Mouse (Mus musculus) liver, embryonic 16.5 days (tissue): ENCODE results near the gene Fgr. TPM values are rescaled to one million over a fixed set of nuclear protein-coding genes. Genes with fewer than 3 reads are reported as not detected.

Experiments used
- ATAC-seq: fragments of 200-750 bp; cut with Nextera tagmentation; 2 replicates; pipeline ENCODE4 v1.8.0; 2017; ENCODE audit warnings: low read depth, mild to moderate bottlenecking, moderate number of reproducible peaks, moderate library complexity
- H3K27ac ChIP-seq: fragments of 300-500 bp; sonication (generic); 2 replicates; pipeline ENCODE4 v1.5.1; 2014; ENCODE audit warnings: mild to moderate bottlenecking, low read length
- H3K27me3 ChIP-seq: fragments of 300-500 bp; sonication (generic); 2 replicates; pipeline ENCODE4 v1.6.1; 2014; ENCODE audit warnings: low read depth, low read length, mixed read lengths; ENCODE audit not compliant: control insufficient read depth, insufficient read depth
- H3K36me3 ChIP-seq: fragments of 300-500 bp; sonication (generic); 2 replicates; pipeline ENCODE4 v1.6.1; 2014; ENCODE audit warnings: mild to moderate bottlenecking; ENCODE audit not compliant: control insufficient read depth, insufficient read depth
- H3K4me1 ChIP-seq: fragments of 300-500 bp; sonication (generic); 2 replicates; pipeline ENCODE4 v1.6.1; 2014; ENCODE audit warnings: low read depth, low read length, mixed read lengths; ENCODE audit not compliant: control insufficient read depth
- H3K4me2 ChIP-seq: fragments of 300-500 bp; sonication (generic); 2 replicates; pipeline ENCODE4 v1.6.1; 2014; ENCODE audit warnings: low read depth, low read length, mixed read lengths
- H3K4me3 ChIP-seq: fragments of 300-500 bp; sonication (generic); 2 replicates; pipeline ENCODE4 v1.5.1; 2014; ENCODE audit warnings: low read depth, mild to moderate bottlenecking, low read length
- H3K9ac ChIP-seq: fragments of 300-500 bp; sonication (generic); 2 replicates; pipeline ENCODE4 v1.6.1; 2014; ENCODE audit warnings: low read depth, low read length
- H3K9me3 ChIP-seq: fragments of 300-500 bp; sonication (generic); replicated peaks from 2 replicates; pipeline ENCODE4 v1.6.1; 2016; ENCODE audit warnings: low read length; ENCODE audit not compliant: control insufficient read depth
- WGBS: fragments of 180-500 bp; shearing (Covaris S2); extraction: QIAGEN DNeasy Blood & Tissue Kit; methylation state at CpG from one replicate; pipeline ENCODE4 v1.1.7; 2014; ENCODE audit not compliant: insufficient replicate concordance; 5-methylcytosine and 5-hydroxymethylcytosine counted together
- polyA plus RNA-seq: library from polyadenylated mRNA; unstranded; fragments of >200 nt; fragmentation: Nextera tagmentation; extraction: Ambion mirVana; gene quantifications from 2 replicates; pipeline ENCODE4 v1.2.1, GENCODE M21; 2015

The Fgr gene
- polyA plus RNA-seq, 1 experiment from 2014 or later: 3.2 TPM

GRCm38 (mm10) chr4:133011028-133011820, 37.3 kb downstream of the Fgr start, which contains the start of gene Ahdc1:
Gene Ahdc1 (plus strand): TSS chr4:133011260.
- H3K36me3 ChIP-seq: no peaks in the 10 kb centered on the region
- peaks cover 51% of the 10 kb centered on the region for H3K4me1 ChIP-seq
- peak; percentile 77 for ATAC-seq
- peak within 1 kb of the TSS; percentile 85 for H3K4me2 ChIP-seq
- peak within 1 kb of the TSS; percentile 76 for H3K4me3 ChIP-seq
- WGBS: under 1% methylated on average over 66 of the region's 66 CpGs
- no peaks in the 10 kb centered on the region for H3K9me3 ChIP-seq
- H3K27me3 ChIP-seq: peaks cover 44% of the 10 kb centered on the region
- H3K9ac ChIP-seq: peak within 1 kb of the TSS; percentile 74
- peak within 1 kb of the TSS; percentile 72 for H3K27ac ChIP-seq

GRCm38 (mm10) chr4:133011821-133012775, 38.2 kb downstream of the Fgr start:
- Histone ChIP-seq H3K4me2 (peak overlapping the region; percentile 85), H3K4me3 (peak overlapping the region; percentile 76), H3K27ac (peak overlapping the region; percentile 72), H3K27me3 (peaks cover 44% of the 10 kb centered on the region), H3K36me3 (no peaks in the 10 kb centered on the region), H3K9me3 (no peaks in the 10 kb centered on the region), H3K9ac (peak overlapping the region; percentile 74), H3K4me1 (peaks cover 51% of the 10 kb centered on the region)
- WGBS: under 1% methylated on average over 74 of the region's 84 CpGs
- no peak for ATAC-seq

DNA sequence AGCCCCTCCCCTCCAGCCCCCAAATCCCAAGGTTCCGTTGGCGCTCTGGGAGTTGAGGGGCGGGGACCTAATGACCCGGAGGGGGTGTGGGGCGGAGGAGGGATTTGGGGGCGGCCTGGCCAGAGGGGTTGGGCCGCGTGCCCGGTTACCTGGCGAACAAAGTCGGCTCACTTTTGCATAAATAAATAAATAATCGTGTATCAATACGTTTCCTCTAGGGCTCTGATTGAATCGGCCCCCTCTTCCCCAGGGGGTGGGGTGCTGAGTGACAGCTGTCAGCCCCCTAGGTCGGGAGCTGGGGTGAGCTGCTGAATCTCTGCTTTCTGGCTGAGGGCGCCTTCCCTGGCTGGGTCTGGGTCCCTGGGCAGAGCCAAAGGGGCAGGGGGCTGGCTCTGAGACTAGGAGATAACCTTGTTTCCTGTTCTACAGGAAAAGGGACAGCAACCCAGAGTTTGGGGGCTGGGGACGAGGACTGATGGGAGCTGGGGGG, 38.9 kb downstream of the Fgr start:
- peak overlapping the region; percentile 39; the same call in 1 of the 2 replicates for H3K27ac ChIP-seq
- H3K36me3 ChIP-seq: no peaks in the 10 kb centered on the region
- H3K9me3 ChIP-seq: no peaks in the 10 kb centered on the region
- WGBS: 2% methylated on average over 15 of the region's 17 CpGs
- peak overlapping the region; percentile 76 for H3K4me3 ChIP-seq
- peaks cover 45% of the 10 kb centered on the region for H3K4me1 ChIP-seq
- H3K27me3 ChIP-seq: peaks cover 44% of the 10 kb centered on the region
- H3K4me2 ChIP-seq: peak overlapping the region; percentile 85
- peak overlapping the region; percentile 74 for H3K9ac ChIP-seq
- ATAC-seq: no peak

- Histone ChIP-seq H3K9ac (peak overlapping the region; percentile 74), H3K4me3 (peak overlapping the region; percentile 76), H3K4me1 (peaks cover 39% of the 10 kb centered on the region), H3K36me3 (no peaks in the 10 kb centered on the region), H3K27ac (peak overlapping the region; percentile 27; the same call in 1 of the 2 replicates), H3K9me3 (no peaks in the 10 kb centered on the region), H3K27me3 (peaks cover 44% of the 10 kb centered on the region), H3K4me2 (peak overlapping the region; percentile 85)
- 5% methylated on average over 17 of the region's 18 CpGs for WGBS
- peak; percentile 3; the same call in 1 of the 2 replicates for ATAC-seq
These were observed 39.5 kb downstream of the Fgr start for GRCm38 (mm10) chr4:133013266-133013891.

- ATAC-seq: no peak
- Histone ChIP-seq H3K36me3 (no peaks in the 10 kb centered on the region), H3K27ac (no peak overlapping the region), H3K4me2 (no peak overlapping the region), H3K9ac (no peak overlapping the region), H3K9me3 (no peaks in the 10 kb centered on the region), H3K27me3 (peaks cover 44% of the 10 kb centered on the region), H3K4me3 (no peak overlapping the region), H3K4me1 (peaks cover 38% of the 10 kb centered on the region)
- WGBS: 33% methylated on average over 5 of the region's 5 CpGs
These were observed 40.2 kb downstream of the Fgr start for GRCm38 (mm10) chr4:133014088-133014487.

DNA sequence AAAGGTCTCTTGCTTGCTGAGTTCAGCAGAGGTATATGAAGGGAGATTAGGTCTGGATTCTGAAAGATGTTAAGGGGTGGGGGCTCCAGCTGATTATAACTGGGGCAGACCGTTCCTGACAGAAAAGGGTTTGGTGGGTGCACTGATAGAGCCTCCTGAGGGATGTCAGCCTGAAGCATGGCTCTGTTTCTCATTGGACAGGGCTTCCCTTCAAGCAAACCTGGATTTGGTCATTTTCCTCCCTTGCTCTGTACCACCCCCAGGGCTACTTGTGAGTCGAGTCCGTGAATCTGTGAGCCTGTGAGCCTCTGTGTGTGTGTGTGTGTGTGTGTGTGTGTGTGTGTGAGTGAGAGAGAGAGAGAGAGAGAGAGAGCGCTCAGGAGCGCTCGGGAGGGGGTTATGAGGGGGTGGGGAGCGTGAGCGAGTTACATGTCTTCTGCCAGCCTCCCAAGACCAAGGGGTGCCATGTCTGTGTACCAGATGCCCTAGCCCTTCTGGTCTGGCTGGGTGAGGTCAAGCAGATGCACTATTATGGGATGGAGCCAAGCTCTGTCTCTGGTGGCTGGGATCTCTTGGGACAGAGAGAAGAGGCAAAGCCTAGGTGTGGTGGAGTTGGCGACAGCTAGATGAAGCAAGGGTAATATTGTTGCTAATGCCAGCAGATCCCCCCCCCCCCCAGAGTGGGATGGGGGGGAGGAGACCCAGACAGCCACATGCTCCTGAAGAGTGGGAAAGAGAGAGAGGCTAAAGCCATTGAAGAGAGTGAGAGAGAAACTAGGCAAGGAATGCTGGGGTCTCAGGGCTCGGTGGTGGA, 41.2 kb downstream of the Fgr start:
- ATAC-seq: no peak

DNA sequence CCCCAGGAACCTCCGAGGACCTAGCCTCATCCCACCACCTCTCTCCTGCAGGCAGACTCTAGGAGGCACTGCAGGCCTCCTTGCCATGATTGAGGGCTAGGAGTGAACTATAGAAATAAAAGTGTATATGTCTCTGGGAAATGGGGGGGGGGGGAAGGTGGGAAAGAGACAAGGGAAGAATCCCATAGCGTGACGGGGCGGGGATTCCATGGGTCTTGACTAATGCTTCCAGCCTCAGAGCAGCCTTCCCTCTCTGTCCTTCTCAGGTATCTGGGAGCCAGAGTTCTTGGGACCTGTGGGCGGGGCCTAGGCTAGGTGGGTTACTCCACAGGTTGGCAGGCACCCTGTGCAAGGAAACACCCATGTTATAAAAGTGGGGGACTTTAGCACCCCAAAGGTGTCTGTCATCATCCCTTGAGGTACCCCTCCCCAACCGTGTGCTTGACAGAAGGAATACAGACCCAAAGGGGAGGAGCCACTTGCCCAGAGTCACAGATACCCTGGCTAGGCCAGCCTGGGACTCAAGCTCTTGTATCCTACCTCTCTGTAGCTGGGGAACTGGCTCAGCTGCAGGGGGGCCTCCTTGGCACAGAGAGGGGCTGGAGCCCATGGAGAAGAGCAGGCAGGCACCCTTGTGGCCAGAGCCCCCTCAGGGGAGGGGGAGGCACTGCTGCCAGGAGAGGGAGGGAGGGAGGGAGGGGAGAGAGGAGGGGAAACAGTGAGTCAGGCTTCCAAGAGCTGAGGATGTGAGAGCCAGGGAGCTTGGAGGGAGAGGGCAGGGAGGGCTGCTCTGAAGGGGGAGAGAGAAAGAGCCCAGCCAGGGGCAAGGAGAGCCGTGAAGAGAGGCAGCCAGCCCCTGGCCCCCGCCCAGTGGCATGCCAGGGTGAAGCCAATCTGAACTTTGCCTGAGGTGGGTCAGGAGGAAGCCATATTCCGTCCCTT, 42.1 kb downstream of the Fgr start:
- Histone ChIP-seq H3K4me2 (no peak overlapping the region), H3K27me3 (peaks cover 26% of the 10 kb centered on the region), H3K27ac (no peak overlapping the region), H3K4me1 (peaks cover 31% of the 10 kb centered on the region), H3K9ac (no peak overlapping the region), H3K4me3 (no peak overlapping the region), H3K36me3 (no peaks in the 10 kb centered on the region), H3K9me3 (no peaks in the 10 kb centered on the region)
- ATAC-seq: no peak
- WGBS: 60% methylated on average over 9 of the region's 9 CpGs

More for the DNA sequence above, 41.2 kb downstream of the Fgr start:
- Histone ChIP-seq H3K4me1 (peaks cover 38% of the 10 kb centered on the region), H3K4me2 (no peak overlapping the region), H3K9ac (no peak overlapping the region), H3K27ac (no peak overlapping the region), H3K27me3 (peaks cover 35% of the 10 kb centered on the region), H3K9me3 (no peaks in the 10 kb centered on the region), H3K36me3 (no peaks in the 10 kb centered on the region), H3K4me3 (no peak overlapping the region)
- 48% methylated on average over 10 of the region's 10 CpGs for WGBS
